Mouse (Mus musculus): Measurements from ENCODE around the gene Auh.

The Auh gene

GRCm38 (mm10) chr13:52833748-52834147, 95.7 kb downstream of the Auh start:
- no peak for DNase-seq (ENCODE audit: low spot score)

GRCm38 (mm10) chr13:52833220-52833619, 96.3 kb downstream of the Auh start:
- no peak for DNase-seq (ENCODE audit: low spot score)

- DNase-seq (ENCODE audit: low spot score): no peak
Measured at GRCm38 (mm10) chr13:52832481-52833170, 96.9 kb downstream of the Auh start.

GRCm38 (mm10) chr13:52831037-52831757, 98.3 kb downstream of the Auh start:
- no peak for DNase-seq (ENCODE audit: low spot score)

- DNase-seq (ENCODE audit: low spot score): no peak
Measured at GRCm38 (mm10) chr13:52828946-52829523, 100.4 kb downstream of the Auh start.

DNA sequence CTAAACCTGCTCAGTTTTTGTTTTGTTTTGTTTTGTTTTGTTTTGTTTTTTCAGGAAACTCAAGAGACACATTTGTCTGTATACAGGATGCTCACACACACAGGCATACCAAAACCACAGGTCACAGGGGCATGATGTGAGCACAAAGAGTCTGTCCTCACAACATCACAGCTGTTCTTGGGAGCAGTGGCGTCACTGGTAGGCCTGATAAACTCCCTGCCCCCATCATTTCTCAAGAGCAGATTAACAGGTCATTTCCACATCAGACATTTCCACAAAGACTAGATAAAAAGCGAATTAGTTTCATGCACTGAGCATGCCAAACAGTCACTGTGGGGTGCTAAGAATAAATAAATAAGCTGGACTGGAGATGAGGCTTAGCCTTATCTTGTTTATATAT, 101.3 kb downstream of the Auh start:
- DNase-seq (ENCODE audit: low spot score): no peak

- DNase-seq (ENCODE audit: low spot score): no peak
Measured at GRCm38 (mm10) chr13:52826666-52827065, 102.8 kb downstream of the Auh start.

DNA sequence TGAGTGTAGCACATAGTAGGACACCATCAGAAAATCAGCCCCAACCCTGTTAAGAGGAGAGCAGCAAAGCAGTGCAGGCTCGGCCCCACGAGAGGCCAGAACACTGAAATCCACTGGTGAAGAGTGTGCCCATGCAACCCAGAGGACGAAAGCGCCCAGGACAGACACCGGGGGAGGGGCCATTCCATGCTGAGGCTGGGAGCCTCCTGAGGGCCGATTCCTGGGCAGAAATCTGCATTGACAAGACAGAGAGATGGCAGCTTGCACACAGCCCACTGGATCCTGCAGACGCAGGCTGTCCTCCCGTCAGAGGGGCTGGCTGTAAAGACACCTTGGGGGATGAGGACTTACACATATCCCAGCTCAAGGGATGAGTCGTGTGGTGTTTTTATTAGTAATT, 104.7 kb downstream of the Auh start:
- no peak for DNase-seq (ENCODE audit: low spot score)

DNA sequence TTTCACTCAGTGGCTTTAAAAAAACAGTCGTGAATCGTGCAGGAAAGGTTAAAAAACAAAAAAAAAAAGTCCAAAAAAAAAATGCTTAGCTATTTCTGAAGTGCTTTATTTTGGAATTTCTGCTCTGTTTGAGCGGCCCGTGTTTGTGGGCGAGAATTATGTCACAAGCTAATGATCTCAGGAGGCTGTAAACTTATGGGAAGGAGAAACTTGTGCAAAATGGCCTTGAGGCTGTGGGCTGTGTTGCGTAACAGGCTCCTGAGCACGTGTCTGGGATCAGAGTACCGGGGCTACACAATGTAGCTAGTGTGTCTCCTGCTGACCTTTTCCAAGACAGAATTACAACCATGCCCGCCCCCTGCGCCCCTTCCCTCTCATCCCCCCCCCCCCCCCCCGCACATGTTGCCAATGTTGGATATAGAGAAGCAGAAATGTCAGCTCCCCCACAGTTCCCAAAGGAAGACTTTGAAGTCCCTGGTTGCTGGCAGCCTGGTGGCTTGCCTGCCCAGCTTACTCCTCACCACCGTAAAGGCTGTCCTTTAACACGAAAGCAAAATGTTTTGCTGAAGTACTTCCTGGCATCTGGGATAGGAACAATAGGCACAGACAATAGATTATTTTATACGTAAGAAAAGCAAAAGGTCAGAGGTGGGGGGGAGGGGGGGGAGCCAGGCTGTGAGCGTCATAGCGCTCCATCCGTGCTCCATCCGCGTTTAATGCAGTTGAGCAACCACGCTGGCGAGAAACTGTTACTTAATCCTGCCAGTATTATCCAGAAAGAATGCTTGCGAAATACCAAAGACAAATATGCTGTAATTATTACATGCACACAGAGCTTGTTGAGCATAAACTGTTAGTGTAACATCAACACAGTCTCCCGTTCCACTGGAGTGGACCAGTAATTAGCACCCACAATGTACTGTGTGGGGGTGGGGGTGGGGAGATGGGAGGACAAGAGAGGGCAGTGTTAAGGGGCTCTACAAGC, 107.0 kb downstream of the Auh start:
- peak; percentile 77 for DNase-seq (ENCODE audit: low spot score)

DNA sequence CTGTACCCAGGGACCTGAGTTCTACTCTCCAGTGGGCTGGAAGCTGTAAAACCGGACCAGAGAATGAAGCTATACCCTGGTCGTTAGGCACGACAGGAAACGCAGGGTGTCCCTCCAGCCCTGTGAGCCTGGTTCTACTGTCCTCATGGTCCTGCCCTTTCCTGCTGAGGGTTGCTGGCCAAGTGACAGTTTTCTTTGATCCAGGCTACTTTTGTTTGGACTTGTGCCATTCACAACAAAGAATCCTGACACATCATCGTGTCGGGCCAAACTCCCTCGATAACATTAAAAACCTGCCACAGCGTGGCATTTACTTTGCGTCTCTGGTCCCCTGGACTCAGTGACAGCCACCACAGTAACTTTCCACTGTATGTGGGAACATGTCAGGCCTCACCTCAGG, 107.9 kb downstream of the Auh start:
- DNase-seq (ENCODE audit: low spot score): no peak

DNA sequence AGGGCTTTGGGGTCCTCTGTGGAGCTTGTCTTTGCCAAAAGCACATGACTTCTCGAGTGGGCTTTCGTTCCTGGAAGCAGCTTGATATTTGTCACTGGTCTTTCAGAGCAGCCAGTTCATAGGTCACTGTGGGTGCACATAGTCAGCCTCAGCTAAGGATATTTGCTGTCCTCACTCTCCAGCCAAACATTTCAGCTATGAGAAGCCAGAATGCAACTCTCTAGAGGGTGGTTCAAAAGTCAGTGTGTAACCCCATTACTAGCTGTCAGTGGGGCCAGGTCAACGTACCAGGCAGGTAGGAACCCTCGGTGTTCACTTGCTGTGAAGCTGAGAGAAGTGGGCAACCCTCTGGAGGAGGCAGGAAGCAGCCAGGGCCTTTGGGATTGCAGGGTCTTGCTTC, 109.6 kb downstream of the Auh start:
- no peak for DNase-seq (ENCODE audit: low spot score)

GRCm38 (mm10) chr13:52818760-52819159, 110.7 kb downstream of the Auh start:
- peak; percentile 63 for DNase-seq (ENCODE audit: low spot score)

GRCm38 (mm10) chr13:52817991-52818491, 111.4 kb downstream of the Auh start:
- DNase-seq (ENCODE audit: low spot score): no peak

- DNase-seq (ENCODE audit: low spot score): no peak
Measured at GRCm38 (mm10) chr13:52813750-52814149, 115.7 kb downstream of the Auh start.

DNA sequence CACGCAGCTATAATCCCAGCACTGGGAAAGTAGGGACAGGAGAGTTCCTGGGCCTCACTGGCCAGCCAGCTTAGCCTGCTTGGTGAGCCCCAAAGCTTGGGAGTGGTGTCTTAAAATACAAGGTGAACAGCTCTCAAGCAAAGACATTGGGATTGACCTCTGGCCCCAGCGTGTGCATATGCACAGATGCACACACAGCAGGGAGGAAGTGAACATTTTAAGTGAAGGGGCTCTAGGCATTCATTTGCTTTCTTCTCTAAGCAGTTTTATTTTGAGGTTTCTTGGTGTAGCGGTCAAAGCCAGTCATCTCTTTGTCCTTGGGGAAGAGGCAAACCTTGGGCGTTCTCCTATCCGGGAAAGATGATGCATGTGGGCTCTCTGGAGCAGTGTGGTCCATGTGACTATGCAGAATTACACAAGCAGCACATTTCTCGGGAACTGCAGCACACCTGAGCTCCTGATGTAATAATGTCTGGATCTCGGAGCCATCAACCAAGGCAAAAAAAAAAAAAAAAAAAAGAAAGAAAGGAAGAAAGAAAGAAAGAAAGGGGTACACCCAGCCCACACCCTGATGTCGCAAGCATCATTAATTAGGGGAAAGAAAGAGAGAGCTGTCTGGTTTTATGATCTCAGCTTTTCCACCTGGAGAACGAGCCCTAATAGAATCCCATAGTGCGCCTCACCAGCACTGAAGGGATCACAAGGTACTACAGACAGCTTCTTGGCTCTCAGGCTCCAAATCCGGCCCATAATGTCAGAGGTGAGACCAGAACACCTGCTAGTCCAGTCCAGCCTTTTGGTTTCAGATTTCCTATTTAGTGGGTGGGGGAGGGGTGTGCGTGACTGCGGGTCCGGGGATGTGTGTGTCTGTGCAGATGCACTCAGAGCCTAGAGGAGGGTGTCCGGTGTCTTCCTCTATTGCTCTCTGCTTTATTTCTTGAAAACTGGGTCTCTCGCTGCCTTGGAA, 116.6 kb downstream of the Auh start:
- DNase-seq (ENCODE audit: low spot score): no peak

- DNase-seq (ENCODE audit: low spot score): no peak
Measured at GRCm38 (mm10) chr13:52807722-52808121, 121.8 kb downstream of the Auh start.

- DNase-seq (ENCODE audit: low spot score): no peak
Measured at GRCm38 (mm10) chr13:52806029-52806428, 123.5 kb downstream of the Auh start.

GRCm38 (mm10) chr13:52805581-52805980, 123.9 kb downstream of the Auh start:
- DNase-seq (ENCODE audit: low spot score): no peak

DNA sequence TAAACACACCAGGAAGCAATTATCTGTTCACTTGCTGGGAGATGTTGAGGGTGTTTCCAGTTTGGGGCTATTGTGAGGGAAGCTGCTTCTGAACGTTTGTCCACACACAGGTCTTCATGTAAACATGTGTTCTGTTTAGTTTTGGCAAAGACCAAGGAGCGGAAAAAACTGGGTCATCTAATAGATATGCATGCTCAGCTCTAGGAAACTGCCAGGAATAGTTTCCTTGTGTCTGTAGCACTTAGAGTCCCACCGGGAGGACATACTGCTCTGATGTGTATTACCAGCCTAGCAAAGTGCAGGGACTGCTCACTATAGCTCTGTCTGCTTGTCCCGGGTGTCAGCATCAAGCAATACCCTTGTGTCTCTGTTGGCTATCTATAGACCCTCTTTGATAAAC, 127.0 kb downstream of the Auh start:
- no peak for DNase-seq (ENCODE audit: low spot score)

GRCm38 (mm10) chr13:52800687-52801341, 128.7 kb downstream of the Auh start:
- no peak for DNase-seq (ENCODE audit: low spot score)

Data from embryo, embryonic 10 days (tissue).